Mouse (Mus musculus): ENCODE data around the gene 2310009B15Rik. TPM values are rescaled to one million over a fixed set of nuclear protein-coding genes. Genes with fewer than 3 reads are reported as not detected.

2310009B15Rik gene
- total RNA-seq, 2 experiments from 2014 or later = 14.4 to 15.8 TPM

Other genes with a start within 250 kb of the 2310009B15Rik start
- gene Nek7, start 236.7 kb downstream of the 2310009B15Rik start, total RNA-seq (2021) = 10 to 100 TPM; 31.0 to 31.3 TPM
- gene Lhx9, start 8.3 kb downstream of the 2310009B15Rik start, total RNA-seq (2021) = under 1 TPM; 0.66 to 0.85 TPM
- 10 to 100 TPM; 28.5 to 30.5 TPM for gene Dennd1b, start 106.6 kb upstream of the 2310009B15Rik start, total RNA-seq (2021)

Measured in left cerebral cortex, postnatal 25 days (tissue).